Mouse (Mus musculus) MEL (cell line): Measurements from ENCODE around the gene Anp32e. TPM values are rescaled to one million over a fixed set of nuclear protein-coding genes. Genes with fewer than 3 reads are reported as not detected.

Experiments used
- DNase-seq: peaks from one replicate; pipeline ENCODE4 v3.0.0; 2011; ENCODE audit warnings: low read depth, low spot score
- H3K27ac ChIP-seq: 2 replicates; pipeline ENCODE4 v1.5.1; 2012; ENCODE audit warnings: low read depth, mild to moderate bottlenecking, control low read depth, low read length, moderate library complexity; ENCODE audit not compliant: control insufficient read depth
- H3K27me3 ChIP-seq, 2 experiments: fragments of 150-350 bp in 1 of 2; sonication (generic) in 1 of 2; 2 replicates each; pipeline ENCODE4 v1.6.1; 2012; ENCODE audit warnings: low read length in 2 of 2, mild to moderate bottlenecking in 2 of 2, improper control_type of control experiment in 1 of 2, moderate library complexity in 1 of 2; ENCODE audit not compliant: insufficient read depth in 2 of 2, control insufficient read depth in 1 of 2
- H3K36me3 ChIP-seq, 2 experiments: 2 replicates each; pipeline ENCODE4 v1.6.1; 2012 to 2014; ENCODE audit warnings: low read length in 2 of 2, improper control_type of control experiment in 1 of 2, inconsistent platforms in 1 of 2, mild to moderate bottlenecking in 1 of 2; ENCODE audit not compliant: insufficient read depth in 2 of 2, control insufficient read depth in 1 of 2
- H3K4me1 ChIP-seq, 2 experiments: fragments of 150-350 bp in 1 of 2; sonication (generic) in 1 of 2; 2 replicates each; pipeline ENCODE4 v1.6.1; 2012; ENCODE audit warnings: low read length in 2 of 2, improper control_type of control experiment in 1 of 2, mild to moderate bottlenecking in 1 of 2; ENCODE audit not compliant: insufficient read depth in 2 of 2, control insufficient read depth in 1 of 2
- H3K4me3 ChIP-seq, 2 experiments: fragments of 150-350 bp in 1 of 2; sonication (generic) in 1 of 2; 2 replicates each; pipeline ENCODE4 v1.5.1; 2012; ENCODE audit warnings: low read depth in 2 of 2, low read length in 2 of 2, mild to moderate bottlenecking in 2 of 2, moderate library complexity in 2 of 2, control low read depth in 1 of 2, improper control_type of control experiment in 1 of 2; ENCODE audit not compliant: control insufficient read depth in 1 of 2, insufficient read depth in 1 of 2
- H3K79me2 ChIP-seq: 2 replicates; pipeline ENCODE4 v1.6.1; 2012; ENCODE audit warnings: mild to moderate bottlenecking, low read length, moderate library complexity; ENCODE audit not compliant: control insufficient read depth, poor library complexity, insufficient read depth
- H3K9ac ChIP-seq: 2 replicates; pipeline ENCODE4 v1.6.1; 2012; ENCODE audit warnings: low read depth, mild to moderate bottlenecking, control low read depth, low read length, moderate library complexity; ENCODE audit not compliant: control insufficient read depth, poor library complexity, severe bottlenecking
- H3K9me3 ChIP-seq: fragments of 150-350 bp; sonication (generic); replicated peaks from 2 replicates; pipeline ENCODE4 v1.6.1; 2012; ENCODE audit warnings: mild to moderate bottlenecking, low read length, improper control_type of control experiment, moderate library complexity; ENCODE audit not compliant: insufficient read depth
- BHLHE40 ChIP-seq: IDR thresholded peaks from 2 replicates; pipeline ENCODE4 v1.6.1; 2012; ENCODE audit warnings: low read depth, mild to moderate bottlenecking, inconsistent platforms, low read length, improper control_type of control experiment, borderline replicate concordance
- CTCF ChIP-seq, 3 experiments: IDR thresholded peaks in 2 of 3; conservative IDR thresholded peaks in 1 of 3; 2 replicates each; pipeline ENCODE4 v1.5.1; 2011 to 2012; ENCODE audit warnings: low read length in 3 of 3, low read depth in 2 of 3, mild to moderate bottlenecking in 2 of 3, improper control_type of control experiment in 1 of 3, inconsistent platforms in 1 of 3, mixed read lengths in 1 of 3, moderate library complexity in 1 of 3; ENCODE audit not compliant: control insufficient read depth in 1 of 3, insufficient read depth in 1 of 3, poor library complexity in 1 of 3, severe bottlenecking in 1 of 3
- E2F4 ChIP-seq: IDR thresholded peaks from 2 replicates; pipeline ENCODE4 v1.6.1; 2011; ENCODE audit warnings: low read depth, low read length, improper control_type of control experiment, borderline replicate concordance
- ELF1 ChIP-seq: IDR thresholded peaks from 2 replicates; pipeline ENCODE4 v1.6.1; 2014; ENCODE audit warnings: low read depth, mild to moderate bottlenecking, inconsistent platforms, low read length, improper control_type of control experiment, moderate library complexity
- ETS1 ChIP-seq: IDR thresholded peaks from 2 replicates; pipeline ENCODE4 v1.6.1; 2012; ENCODE audit warnings: low read depth, mild to moderate bottlenecking, inconsistent platforms, low read length, improper control_type of control experiment, moderate library complexity
- GATA1 ChIP-seq: IDR thresholded peaks from 2 replicates; pipeline ENCODE4 v1.6.1; 2011; ENCODE audit warnings: low read depth, low read length, improper control_type of control experiment
- MAFK ChIP-seq: IDR thresholded peaks from 2 replicates; pipeline ENCODE4 v1.6.1; 2011; ENCODE audit warnings: low read depth, mild to moderate bottlenecking, low read length, improper control_type of control experiment, borderline replicate concordance
- MAX ChIP-seq: IDR thresholded peaks from 2 replicates; pipeline ENCODE4 v1.6.1; 2011; ENCODE audit warnings: low read length, improper control_type of control experiment
- MAZ ChIP-seq: IDR thresholded peaks from 2 replicates; pipeline ENCODE4 v1.6.1; 2012; ENCODE audit warnings: low read depth, mild to moderate bottlenecking, inconsistent platforms, low read length, improper control_type of control experiment
- MEF2A ChIP-seq: IDR thresholded peaks from 2 replicates; pipeline ENCODE4 v1.6.1; 2014; ENCODE audit warnings: low read depth, mild to moderate bottlenecking, inconsistent platforms, low read length, improper control_type of control experiment; ENCODE audit not compliant: poor library complexity, insufficient replicate concordance, severe bottlenecking; ENCODE audit errors: extremely low read depth
- MYB ChIP-seq: IDR thresholded peaks from 2 replicates; pipeline ENCODE4 v1.6.1; 2011; ENCODE audit warnings: mild to moderate bottlenecking, low read depth, low read length, improper control_type of control experiment
- MYC ChIP-seq: IDR thresholded peaks from 2 replicates; pipeline ENCODE4 v1.6.1; 2011; ENCODE audit warnings: low read depth, mild to moderate bottlenecking, low read length, improper control_type of control experiment, moderate library complexity
- NELFE ChIP-seq: IDR thresholded peaks from 2 replicates; pipeline ENCODE4 v1.6.1; 2011; ENCODE audit warnings: low read depth, low read length, improper control_type of control experiment
- NRF1 ChIP-seq: IDR thresholded peaks from 2 replicates; pipeline ENCODE4 v1.6.1; 2014; ENCODE audit warnings: low read depth, mild to moderate bottlenecking, inconsistent platforms, low read length, improper control_type of control experiment, moderate library complexity; ENCODE audit not compliant: poor library complexity, insufficient read depth, severe bottlenecking
- POLR2A ChIP-seq, 2 experiments: IDR thresholded peaks; 2 replicates each; pipeline ENCODE4 v1.6.1; 2011 to 2012; ENCODE audit warnings: low read length in 2 of 2, mild to moderate bottlenecking in 2 of 2, control low read depth in 1 of 2, improper control_type of control experiment in 1 of 2, low read depth in 1 of 2, moderate library complexity in 1 of 2; ENCODE audit not compliant: control insufficient read depth in 1 of 2, insufficient read depth in 1 of 2, poor library complexity in 1 of 2
- POLR2AphosphoS5 ChIP-seq: IDR thresholded peaks from 2 replicates; pipeline ENCODE4 v1.6.1; 2012; ENCODE audit warnings: low read depth, borderline replicate concordance, mild to moderate bottlenecking, inconsistent platforms, low read length, moderate library complexity, mixed read lengths
- RAD21 ChIP-seq: IDR thresholded peaks from 2 replicates; pipeline ENCODE4 v1.6.1; 2011; ENCODE audit warnings: mild to moderate bottlenecking, low read depth, low read length, improper control_type of control experiment
- RCOR1 ChIP-seq: IDR thresholded peaks from 2 replicates; pipeline ENCODE4 v1.6.1; 2012; ENCODE audit warnings: low read depth, mild to moderate bottlenecking, inconsistent platforms, low read length, improper control_type of control experiment
- SMC3 ChIP-seq: IDR thresholded peaks from 2 replicates; pipeline ENCODE4 v1.6.1; 2011; ENCODE audit warnings: low read depth, low read length, improper control_type of control experiment
- TAL1 ChIP-seq: IDR thresholded peaks from 2 replicates; pipeline ENCODE4 v1.6.1; 2012; ENCODE audit warnings: mild to moderate bottlenecking, inconsistent platforms, low read length, moderate library complexity, mixed read lengths
- TBP ChIP-seq: IDR thresholded peaks from 2 replicates; pipeline ENCODE4 v1.8.0; 2011; ENCODE audit warnings: low read depth, low read length, improper control_type of control experiment
- TCF12 ChIP-seq: IDR thresholded peaks from 2 replicates; pipeline ENCODE4 v1.6.1; 2014; ENCODE audit warnings: low read depth, mild to moderate bottlenecking, inconsistent platforms, low read length, improper control_type of control experiment, moderate library complexity
- UBTF ChIP-seq: IDR thresholded peaks from 2 replicates; pipeline ENCODE4 v1.6.1; 2012; ENCODE audit warnings: low read depth, mild to moderate bottlenecking, inconsistent platforms, low read length, improper control_type of control experiment, moderate library complexity, borderline replicate concordance; ENCODE audit not compliant: insufficient read depth
- USF1 ChIP-seq: IDR thresholded peaks from 2 replicates; pipeline ENCODE4 v1.6.1; 2014; ENCODE audit warnings: low read depth, mild to moderate bottlenecking, inconsistent platforms, low read length, improper control_type of control experiment, moderate library complexity
- ZC3H11A ChIP-seq: IDR thresholded peaks from 2 replicates; pipeline ENCODE4 v1.6.1; 2012; ENCODE audit warnings: low read depth, mild to moderate bottlenecking, inconsistent platforms, low read length, improper control_type of control experiment
- polyA plus RNA-seq, 2 experiments: library from polyadenylated mRNA; stranded (reverse) in 1 of 2; unstranded in 1 of 2; fragments of >175 nt in 1 of 2; fragments of >200 nt in 1 of 2; gene quantifications; 2 replicates each; pipeline versions ENCODE4 v1.2.1 to v1.2.4; 2012; ENCODE audit warnings: low replicate concordance in 2 of 2, low read depth in 1 of 2; ENCODE audit not compliant: insufficient read length in 2 of 2, insufficient read depth in 1 of 2, missing spikeins in 1 of 2
- total RNA-seq: library from RNA; depleted of rRNA; stranded (reverse); fragments of 300-350 nt; gene quantifications from 2 replicates; pipeline ENCODE4 v1.2.3, GENCODE M21; 2012

Gene Anp32e
- total and polyA plus RNA-seq, 3 experiments = 159 to 748 (median 412) TPM

- TF ChIP-seq TCF12 = no peak; the same call in none of the 2 replicates
- peak; percentile 79 for TF ChIP-seq MAX
- peak; percentile 44 for TF ChIP-seq MAZ
- TF ChIP-seq NRF1 = no peak
- peak in 1 of 2 experiments; percentile 40; a peak in 1 of 4 replicates for TF ChIP-seq POLR2A (IDR thresholded peaks at IDR 0.05; ENCODE audit: control insufficient read depth in 1 of 2, insufficient read depth in 1 of 2, low read depth in 1 of 2, low read length in 2 of 2, poor library complexity in 1 of 2)
- TF ChIP-seq TAL1 = peak; percentile 54; the same call in 1 of the 2 replicates
- 0 out of 2 replicates have a peak, but pooled peaks have one; percentile 17 for TF ChIP-seq E2F4
- peak; percentile 95; the same call in 1 of the 2 replicates for TF ChIP-seq UBTF
- no peak for TF ChIP-seq ELF1
- TF ChIP-seq MEF2A = no peak
- TF ChIP-seq SMC3 = no peak
Observed at GRCm38 (mm10) chr3:95929581-95930470, 780 bp downstream of the Anp32e start (continued).

GRCm38 (mm10) chr3:95930471-95930789 is 1.4 kb downstream of the Anp32e start:
- H3K4me3 ChIP-seq = peak overlapping the region; percentile 67 to 88
- H3K79me2 ChIP-seq = peaks cover 49% of the 10 kb centered on the region
- H3K36me3 ChIP-seq = peaks cover 15 to 41% of the 10 kb centered on the region in 2 experiments
- no peaks in the 10 kb centered on the region for H3K27me3 ChIP-seq
- H3K9me3 ChIP-seq = no peaks in the 10 kb centered on the region
- H3K27ac ChIP-seq = peak overlapping the region; percentile 85
- H3K9ac ChIP-seq = peak overlapping the region; percentile 89
- DNase-seq = no peak
- TF ChIP-seq ZC3H11A (no peak), NELFE (no peak), MAFK (no peak), ELF1 (no peak), BHLHE40 (no peak), ETS1 (0 out of 2 replicates have a peak, but pooled peaks have one; percentile 20), E2F4 (no peak), CTCF (IDR thresholded peaks at IDR 0.05 in 2 of 3, conservative IDR thresholded peaks at IDR 0.05 in 1 of 3; ENCODE audit: control insufficient read depth in 1 of 3, insufficient read depth in 1 of 3, low read depth in 2 of 3, low read length in 3 of 3, poor library complexity in 1 of 3, severe bottlenecking in 1 of 3) (no peak), MYB (no peak), USF1 (no peak), MYC (no peak), TBP (peak; percentile 42; the same call in 1 of the 2 replicates), GATA1 (peak; percentile 57), RCOR1 (peak; percentile 49; the same call in 1 of the 2 replicates), NRF1 (no peak), POLR2AphosphoS5 (no peak), RAD21 (no peak), MAX (no peak)
- H3K4me1 ChIP-seq = peaks cover 12 to 33% of the 10 kb centered on the region in 2 experiments
